Mouse (Mus musculus) testis, postnatal 10 days (tissue): ENCODE measurements at regions not wholly inside any gene's neighbourhood (a gene's known extent, or its start where the extent isn't known, plus 50 kb on each side); places are given as distances from the start of the nearest gene placed in this dataset.
"Not testable (repeated sequence)": the region's sequence is repeated elsewhere in the genome, so short reads cannot be mapped to it uniquely, and the experiment has no call there.

Source experiments
- DNase-seq: peaks from one replicate; pipeline ENCODE4 v3.0.0; 2021; ENCODE audit warnings: low spot score

DNA sequence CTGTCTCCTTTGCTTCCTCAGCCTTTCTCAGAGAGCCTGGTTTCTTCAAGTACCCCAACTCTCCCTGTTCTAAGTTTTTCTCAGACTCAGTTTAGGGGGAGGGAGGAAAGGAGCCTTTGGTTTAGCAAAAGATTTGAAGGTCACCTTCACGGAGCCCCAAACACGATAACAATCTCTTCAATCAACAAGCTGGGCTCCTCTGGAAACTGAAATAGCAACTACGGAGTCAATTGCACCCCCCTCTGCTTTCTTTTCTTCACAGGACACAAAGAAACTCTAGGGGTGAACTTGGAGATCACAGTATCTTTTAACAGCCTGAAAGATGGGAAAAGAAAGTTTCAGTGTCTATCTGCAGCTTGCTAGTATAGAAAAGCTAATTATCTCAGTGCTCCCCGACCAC is 151.4 kb upstream of the 1700012A03Rik start:
- DNase-seq: no peak

DNA sequence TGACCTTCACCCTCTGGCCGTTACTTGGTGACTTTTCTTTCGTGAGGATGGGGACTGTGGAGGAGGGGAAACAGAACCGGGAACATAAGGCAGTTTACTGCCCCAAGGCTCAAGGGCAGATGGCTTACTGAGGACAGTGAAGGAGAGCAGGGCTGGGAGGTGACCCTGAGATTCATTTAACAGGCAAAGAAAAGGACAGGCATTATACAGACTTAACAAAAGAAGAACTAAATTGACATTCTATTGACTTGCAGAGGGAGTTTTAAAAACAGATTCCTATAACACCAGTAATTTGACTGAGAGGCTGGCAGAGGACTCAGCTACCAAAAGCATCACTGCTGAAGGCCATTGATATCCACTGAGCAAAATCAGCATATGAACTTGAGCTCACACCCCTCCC is 153.0 kb upstream of the 1700012A03Rik start:
- no peak for DNase-seq

DNA sequence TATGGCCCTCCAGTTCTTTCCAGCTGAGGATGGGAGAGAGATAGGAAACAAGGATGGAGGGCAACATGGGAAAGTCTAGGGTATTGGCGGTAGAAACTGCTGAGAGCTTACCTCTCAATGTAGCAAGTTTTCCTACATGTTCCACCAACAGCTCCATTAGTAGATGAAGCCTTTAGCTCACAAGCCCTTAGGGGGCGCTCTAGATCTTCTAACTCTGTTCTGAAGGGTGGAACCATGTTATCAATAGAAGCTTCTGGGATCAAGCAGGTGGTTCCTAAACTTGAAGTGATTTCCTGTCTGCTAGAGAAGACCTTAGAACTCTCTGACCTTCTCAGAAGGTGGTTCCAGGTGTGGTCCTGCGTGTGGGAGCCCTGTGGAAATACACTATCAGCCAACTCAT is 154.2 kb upstream of the 1700012A03Rik start:
- no peak for DNase-seq

DNA sequence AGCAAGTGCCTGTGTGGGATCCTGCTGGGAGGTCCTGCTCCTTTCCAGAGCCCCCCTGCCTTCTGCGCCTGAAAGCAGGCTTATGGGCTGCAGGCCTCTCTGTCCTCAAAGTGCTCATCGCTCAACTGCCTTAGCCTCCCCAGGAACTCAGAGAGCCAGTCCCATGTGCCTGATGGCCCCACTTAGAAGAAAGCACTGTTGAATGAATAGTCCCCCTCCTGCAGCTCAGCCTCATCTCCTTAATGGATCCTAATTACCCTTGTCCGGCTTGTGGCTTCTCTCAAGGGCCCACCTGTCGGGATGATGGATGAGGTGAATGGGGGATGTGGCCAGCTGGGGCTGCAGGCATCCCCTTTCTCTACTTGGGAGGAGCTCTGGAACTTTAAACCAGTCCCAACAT is 163.1 kb upstream of the 1700012A03Rik start:
- no peak for DNase-seq

DNA sequence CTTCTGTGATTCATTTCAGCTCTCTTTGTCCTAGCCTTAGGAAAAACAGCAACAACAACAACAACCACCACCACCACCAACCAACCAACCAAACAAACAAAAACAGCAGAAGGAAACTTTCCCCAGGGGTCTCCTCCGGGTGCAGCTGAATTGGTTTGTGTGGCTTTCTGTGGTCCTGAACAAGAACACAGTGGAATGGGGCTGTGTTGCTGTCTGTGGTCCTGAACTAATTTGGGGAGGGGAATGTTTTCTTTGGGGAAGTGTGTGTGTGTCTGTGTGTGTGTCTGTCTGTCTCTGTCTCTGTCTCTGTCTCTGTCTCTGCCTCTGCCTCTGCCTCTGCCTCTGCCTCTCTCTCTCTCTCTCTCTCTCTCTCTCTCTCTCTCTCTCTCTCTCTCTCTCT is 164.8 kb upstream of the 1700012A03Rik start:
- DNase-seq: not testable (repeated sequence)

DNA sequence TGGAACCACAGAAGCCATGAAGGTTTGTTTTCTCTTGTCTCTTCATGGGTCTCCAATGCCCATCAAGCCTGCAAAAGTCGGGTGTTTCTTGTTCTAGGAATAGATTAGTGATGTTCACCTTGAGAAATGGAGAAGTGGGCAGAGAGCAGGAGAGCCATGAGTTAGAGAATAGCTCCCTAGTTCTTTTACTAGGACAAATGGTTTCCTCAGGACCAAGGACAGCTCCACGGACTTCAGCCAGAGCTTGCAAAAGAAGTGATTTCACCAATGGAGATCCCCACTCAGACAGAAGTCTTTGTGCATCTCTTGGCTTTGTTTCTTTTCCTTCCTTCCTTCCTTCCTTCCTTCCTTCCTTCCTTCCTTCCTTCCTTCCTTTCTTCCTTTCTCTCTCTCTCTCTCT is 166.3 kb upstream of the 1700012A03Rik start:
- DNase-seq: peak; percentile 69

DNA sequence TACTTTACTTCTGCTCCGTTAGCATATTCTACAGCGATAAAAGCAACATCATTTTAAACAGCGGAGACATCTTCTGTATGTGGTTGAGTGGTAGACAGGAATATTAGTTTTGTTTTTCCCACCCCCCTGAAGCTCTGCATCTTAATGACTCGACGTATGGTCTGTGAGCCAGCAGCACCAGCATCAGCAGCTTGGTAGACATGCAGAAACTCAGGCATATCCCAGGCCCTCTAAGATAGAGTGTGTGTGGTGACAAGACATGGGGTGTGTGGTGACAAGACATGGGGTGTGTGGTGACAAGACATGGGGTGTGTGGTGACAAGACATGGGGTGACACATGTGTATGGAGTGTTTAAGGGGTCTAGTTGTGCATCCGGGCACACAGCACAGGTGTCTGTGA is 175.4 kb upstream of the 1700012A03Rik start:
- DNase-seq: no peak

DNA sequence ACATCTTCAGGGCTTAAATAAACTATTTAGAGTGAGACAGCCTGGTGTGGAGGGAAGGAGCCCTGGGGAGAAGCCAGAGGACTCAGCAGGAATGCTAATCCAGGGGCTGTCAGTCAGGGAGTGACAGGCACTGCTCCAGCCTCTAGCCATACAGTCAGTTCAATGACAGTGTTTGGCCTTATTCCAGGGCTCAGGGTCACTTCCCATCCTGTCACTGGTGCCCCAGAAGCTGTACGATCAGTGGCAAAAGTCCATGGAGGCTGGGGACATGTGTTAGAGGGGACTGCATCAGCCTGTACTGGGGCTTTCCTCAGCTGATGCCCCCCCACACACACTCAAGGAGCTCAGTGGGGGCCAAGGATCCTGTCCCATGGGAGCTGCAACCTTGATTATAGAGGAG is 176.1 kb upstream of the 1700012A03Rik start:
- DNase-seq: no peak

DNA sequence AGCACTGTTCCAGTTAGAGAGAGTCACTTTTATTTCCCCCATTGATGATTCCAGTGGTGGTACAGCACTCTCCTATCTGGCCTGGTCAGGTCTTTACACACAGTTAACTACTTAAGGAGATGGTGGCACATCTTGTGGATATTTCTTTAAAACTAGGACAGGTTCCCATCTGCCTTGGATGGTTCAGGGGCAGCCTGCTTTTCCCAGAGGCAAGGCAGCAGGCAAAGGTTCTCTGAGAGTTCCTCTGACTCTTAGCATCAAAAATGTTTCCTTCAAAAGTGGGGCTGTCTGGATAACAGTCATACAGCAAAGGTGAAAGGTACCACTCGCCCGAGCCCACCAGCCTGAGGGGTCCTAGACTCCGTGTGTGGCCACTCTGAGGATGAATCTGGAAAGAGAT is 178.3 kb upstream of the 1700012A03Rik start:
- DNase-seq: no peak

DNA sequence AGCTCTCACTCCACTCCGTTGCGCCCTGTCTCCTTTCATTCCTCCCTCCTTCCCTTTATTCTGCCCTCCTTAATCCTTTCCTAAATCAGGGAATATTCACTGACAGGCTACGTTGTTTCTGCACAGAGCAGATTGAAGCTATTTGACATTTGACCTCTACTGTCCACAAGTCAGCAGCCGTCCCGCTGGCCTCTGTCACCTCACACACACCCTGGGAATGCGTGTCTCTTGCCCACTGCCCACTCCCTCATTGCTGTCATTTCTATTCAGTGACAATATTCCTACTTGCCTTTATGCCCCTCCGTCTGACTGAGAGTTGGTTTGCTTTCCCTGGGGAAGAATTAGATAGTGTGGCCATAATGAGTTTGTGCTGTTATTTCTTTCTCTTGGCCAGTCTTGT is 188.1 kb upstream of the 1700012A03Rik start:
- DNase-seq: no peak

DNA sequence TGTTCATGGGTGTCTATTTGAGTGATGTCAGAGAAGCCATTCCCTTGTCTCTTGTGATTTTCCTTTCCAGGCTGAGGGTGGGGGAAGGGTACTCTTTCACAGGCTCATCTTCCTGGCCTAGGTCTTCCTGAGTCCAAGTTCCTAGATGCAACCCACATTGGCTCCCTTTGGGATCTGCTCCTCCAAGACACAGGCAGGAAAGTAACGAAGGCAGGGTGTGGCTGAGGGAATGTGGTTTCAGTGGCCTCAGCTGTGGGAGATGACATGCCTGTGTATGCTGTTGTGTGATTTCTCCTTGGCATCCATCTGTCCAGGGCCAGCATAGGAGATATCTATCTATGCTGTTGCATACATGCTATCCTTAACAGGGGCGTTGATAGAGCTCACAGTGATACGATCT is 190.4 kb upstream of the 1700012A03Rik start:
- DNase-seq: no peak

DNA sequence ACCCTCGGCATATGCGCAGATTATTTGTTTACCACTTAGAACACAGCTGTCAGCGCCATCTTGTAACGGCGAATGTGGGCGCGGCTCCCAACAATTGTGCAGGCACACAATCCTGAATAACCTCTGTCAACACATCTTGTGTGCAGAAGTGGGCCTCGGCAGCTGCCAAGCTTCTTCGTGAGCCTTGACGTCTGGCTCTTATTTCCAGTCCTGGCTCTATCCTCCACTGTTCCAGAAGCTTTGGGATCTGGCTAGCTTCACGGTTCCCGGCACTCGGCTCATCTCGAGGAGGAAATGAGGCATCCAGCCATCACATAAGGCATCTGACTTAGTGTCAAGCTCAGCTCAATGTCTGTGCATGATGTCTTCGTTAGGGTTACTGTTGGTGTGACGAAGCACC is 195.8 kb upstream of the 1700012A03Rik start:
- DNase-seq: no peak

DNA sequence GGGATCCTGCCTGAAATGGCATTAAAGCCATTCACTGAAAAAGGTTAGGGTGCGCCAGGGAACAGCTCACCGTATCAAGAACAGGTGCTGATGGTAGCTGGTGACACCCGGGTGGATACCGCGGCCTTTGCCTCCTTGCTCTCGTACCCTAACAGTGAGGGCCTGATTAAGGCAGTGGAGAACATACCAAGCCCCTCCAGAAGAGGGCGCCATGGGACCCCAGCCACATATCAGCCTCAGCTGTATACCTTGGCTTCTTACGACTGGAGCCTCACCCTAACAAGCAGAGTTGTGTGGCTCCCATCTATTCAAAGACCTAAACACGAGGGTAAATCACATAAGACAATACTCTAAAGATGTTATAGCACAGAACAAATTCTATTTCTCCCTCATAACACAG is 203.7 kb upstream of the 1700012A03Rik start:
- DNase-seq: no peak

DNA sequence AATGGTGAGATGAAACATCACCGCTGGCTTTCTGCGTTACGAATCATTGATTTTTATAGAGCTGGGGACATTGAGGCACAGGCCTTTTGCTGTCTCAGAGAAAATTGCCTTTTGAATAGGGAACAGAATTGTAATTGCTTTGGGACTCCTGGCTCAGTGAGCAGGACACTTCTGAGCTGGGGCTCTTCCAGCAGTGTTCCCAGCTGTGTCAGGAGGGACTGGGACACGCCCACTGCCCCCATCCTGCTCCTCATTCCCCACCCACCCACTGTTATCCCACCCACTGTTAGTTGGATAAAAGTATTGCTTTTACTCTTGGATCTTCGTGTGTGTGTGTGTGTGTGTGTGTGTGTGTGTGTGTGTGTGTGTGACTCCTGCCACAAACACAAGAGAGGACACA is 204.4 kb upstream of the 1700012A03Rik start:
- DNase-seq: no peak

DNA sequence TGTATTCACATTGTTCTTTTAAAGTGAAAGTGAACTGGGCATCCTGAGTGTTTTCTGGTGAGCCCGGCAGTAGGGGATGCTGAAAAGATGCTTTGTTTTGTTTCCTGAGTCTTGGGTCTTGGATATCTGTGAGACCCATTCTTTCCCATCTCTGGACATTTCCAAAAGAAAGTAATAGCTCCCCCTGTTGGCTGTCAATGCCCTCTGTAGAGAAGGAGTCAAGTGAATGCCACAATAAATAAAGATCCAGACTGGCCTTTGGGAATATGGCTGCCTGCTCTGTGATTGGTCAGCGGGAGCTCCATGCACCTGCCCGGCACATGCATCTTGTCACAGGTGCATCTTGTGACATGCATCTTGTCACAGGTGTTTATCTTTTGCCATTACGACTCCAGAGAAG is 209.4 kb upstream of the 1700012A03Rik start:
- DNase-seq: no peak

DNA sequence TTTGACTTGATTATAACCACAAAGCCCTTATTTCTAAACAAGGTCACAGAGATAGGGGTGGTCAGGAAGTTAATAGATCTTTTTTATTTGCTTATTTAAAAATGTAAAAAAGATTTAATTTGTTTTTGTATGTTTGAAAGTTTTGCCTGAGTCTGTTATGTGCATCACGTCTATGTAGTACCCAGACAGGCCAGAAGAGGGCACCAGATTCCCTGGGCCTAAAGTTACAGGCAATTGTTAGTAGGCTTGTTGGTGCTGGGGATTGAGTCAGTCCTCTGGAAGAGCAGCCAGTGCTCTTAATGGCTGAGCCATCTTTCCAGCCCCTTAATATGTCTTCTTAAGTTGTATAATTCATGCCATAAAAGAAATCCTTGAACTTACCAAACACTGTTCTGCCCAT is 211.5 kb upstream of the 1700012A03Rik start:
- DNase-seq: peak; percentile 62

DNA sequence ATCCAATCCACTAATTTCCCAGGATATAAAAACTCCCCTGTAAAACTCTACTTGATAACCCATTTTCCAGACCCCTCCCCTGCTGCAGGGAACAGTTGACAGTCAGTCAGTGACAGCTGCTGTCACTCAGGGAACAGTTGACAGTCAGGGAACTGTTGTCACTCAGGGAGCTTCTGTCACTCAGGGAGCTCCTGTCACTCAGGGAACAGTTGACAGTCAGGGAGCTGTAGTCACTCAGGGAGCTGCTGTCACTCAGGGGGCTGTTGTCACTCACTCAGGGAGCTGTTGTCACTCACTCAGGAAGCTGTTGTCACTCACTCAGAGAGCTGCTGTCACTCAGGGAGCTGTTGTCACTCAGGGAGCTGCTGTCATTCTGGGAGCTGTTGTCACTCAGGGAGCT is 214.3 kb upstream of the 1700012A03Rik start:
- DNase-seq: no peak

DNA sequence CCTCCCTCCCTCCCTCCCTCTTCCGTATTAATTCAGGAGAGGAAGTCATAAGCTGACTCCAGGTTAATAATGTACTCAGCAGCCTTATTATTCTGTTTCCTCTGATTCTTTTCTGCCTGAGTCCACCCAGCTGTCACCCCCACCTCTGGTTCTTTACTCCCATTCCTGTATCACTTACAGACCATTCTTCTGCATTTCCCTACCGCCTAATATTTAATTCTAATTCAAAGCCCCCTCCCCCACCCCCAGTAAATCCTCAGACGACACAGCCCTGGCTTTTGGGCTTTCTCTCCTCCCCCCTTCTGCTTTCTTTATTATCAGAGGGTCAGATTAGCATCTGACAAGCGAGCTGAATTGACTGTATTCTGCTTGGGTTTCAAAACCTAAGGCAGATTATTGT is 215.5 kb upstream of the 1700012A03Rik start:
- DNase-seq: no peak

DNA sequence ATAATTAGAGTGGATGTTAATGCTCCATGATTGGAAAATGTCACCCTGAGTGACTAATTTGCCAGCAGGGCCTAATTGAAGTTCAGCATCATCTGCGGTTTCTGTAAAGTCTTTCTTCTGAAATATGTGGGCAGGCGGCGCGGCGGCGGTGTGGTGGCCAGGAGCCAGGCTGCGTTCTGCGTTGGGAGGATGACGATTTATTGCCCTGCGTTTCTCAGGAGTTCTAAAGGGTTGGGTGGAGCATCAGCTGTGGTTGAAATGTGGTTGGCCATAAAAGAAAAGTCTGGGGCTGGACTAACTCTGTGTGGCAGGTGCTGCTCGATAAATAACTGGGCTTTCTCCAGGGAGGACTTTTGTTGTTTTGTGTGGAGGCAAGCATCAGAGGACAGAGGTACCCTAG is 219.4 kb upstream of the 1700012A03Rik start:
- no peak for DNase-seq

DNA sequence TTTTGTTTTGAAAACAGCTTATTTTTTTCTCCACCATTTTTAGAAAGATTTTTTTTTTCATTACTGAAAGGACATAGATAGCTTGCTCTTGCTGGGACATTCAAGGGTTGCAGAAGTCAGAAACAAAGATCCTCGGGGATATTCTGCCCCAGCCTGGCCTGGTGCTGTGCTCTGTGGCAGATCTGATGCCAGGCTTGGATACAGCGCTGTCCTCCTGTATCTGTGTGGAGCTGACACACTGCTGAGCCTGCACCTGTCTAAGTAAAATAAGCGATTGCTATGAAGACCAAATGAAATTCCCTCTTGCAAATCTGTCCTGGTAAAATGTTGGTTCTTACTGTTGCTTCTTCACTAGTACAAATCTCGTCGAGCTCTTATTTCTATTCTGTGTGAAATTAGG is 226.4 kb upstream of the 1700012A03Rik start:
- no peak for DNase-seq

DNA sequence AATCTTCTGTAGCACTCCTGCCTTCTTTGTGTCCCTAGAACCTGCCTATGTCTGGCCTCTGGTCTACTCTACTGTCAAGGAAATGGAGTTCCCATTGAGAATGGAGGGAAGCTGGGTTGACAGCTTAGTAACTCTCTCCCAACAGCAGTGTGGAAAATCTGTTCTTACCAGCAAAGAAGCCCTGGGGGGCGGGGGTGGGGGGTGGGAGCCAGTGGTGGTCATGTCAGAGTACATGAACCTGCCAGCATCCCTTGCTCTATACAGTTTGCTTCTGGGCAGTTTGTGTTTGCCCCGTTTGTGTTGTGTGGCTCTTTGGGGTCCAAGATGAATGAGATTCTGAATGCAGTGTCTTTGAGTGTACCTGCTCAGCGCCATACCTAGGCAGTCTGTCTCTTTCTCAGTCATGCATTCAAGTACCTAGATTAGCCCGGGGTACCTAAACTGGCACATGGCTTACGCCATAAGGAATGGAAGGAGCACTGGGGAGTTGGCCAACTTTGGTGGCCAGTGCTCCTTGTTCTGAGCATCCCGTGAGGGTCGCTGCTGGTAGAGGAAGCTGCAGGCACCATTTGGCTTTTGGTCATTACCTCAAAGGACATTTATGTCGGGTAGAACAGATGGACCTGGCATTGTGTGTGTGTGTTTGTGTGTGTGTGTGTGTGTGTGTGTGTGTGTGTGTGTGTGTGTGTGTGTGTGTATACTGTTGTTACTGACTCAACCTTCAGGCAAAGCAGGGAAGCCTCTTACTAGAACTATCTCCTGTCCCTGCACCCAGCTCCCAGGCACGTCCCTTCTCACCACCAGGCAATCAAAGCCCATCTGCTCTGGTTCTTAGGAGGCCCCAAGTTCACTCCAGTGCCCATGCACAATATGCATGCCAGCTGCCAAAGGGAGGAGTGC is 227.6 kb upstream of the 1700012A03Rik start:
- DNase-seq: no peak

DNA sequence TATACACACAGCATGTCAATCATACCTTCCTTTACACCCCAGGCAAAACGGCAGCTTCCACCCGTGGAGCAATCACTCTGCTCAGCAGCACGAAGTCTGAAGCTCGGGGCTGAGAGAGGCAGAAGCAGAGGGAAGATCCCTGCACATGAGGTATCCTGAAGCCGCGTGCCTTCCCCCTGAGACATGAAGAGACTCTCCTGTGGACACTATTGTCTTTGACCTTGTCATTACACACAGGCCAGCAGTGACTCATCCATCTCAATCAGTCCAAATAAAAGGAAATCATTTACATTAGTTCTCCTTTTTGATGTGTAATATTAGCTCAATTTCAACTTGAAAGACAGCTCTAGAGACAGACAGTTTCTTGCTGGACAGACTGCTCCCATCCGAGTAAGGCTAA is 228.4 kb upstream of the 1700012A03Rik start:
- no peak for DNase-seq

DNA sequence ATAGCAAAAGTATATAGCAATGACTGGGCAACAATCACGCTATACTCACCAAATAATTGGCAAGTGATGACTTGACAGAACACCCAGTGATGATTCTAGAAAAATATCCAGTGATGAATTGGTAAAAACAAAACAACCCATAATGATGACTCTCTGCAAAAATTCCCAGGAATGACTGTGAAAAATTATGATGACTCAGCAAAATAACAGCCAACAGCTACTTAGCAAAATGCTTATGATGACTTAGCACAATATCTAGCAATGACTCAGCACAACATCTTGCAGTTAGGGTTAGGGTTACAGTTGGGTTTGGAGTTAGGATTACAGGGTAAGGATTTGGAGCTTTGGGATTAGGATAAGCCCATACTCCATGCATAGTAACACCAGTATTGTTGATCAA is 232.4 kb upstream of the 1700012A03Rik start:
- DNase-seq: no peak

DNA sequence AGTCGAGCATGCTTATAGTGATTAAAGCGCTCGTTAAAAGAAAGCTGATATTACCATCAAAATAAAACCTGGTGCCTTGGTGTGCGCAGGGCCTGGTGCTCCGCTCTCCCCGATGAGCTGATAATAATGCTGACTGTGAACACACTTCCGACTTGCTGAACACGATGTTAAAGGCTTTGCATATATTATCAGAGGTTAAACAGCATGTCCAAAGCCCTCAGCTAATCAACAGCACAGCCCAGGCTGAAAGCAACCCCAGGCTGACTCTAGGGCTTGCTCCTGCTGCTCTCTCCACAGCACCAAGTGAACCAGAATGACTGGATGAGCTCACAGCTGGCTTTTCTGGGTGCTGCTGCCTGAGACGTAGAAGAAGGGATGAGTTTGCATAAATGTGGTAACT is 238.2 kb upstream of the 1700012A03Rik start:
- no peak for DNase-seq
